Comparison of ENCODE assay signal across 9 mouse cellular contexts in the genomic region with DNA sequence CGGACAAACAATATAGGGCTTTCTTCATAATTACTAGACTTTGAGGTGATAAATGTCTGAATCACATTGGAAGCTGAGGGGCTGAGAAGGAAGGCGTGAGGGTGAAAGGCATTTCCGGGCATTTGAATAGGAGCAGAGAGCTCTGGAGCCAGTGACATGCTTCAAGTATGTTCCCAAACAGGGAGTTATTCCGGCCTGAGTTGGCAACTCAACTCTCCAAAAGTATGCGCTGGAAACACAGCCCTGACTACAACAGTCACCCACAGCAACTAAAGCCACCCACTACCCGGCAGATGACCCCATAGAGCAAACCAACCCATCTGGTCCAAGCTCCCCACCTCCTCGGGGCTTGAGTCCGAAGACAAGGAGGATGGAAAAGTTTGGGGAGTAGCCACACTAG. TPM values are rescaled to one million over a fixed set of nuclear protein-coding genes. Genes with fewer than 3 reads are reported as not detected.
DNase-seq lines count a peak whose midpoint lies in the region; ATAC-seq and TF ChIP-seq lines count a peak whose summit lies in the region.
"Had no signal": no experiment of that assay in that cellular context is flagged by ENCODE, and none has a peak within 500 bp of the region (broad histone marks: within the 10 kb centered on the region; RNA-seq: fewer than 3 reads in every experiment).

No protein-coding gene starts in this region.

- H3K4me2 ChIP-seq in lung, embryonic 15.5 days, result peak overlapping the region; percentile 75
- peak overlapping the region; percentile 79 for H3K4me2 ChIP-seq in heart, embryonic 15.5 days
- peak overlapping the region; percentile 47 for H3K4me2 ChIP-seq in liver, embryonic 12.5 days

- 0 out of 2 replicates have a peak, but pooled peaks have one; percentile 42 for ATAC-seq in lung, embryonic 15.5 days (ENCODE audit: borderline replicate concordance, extremely low read depth, low FRiP score, low TSS enrichment)
- ATAC-seq in heart, embryonic 15.5 days (replicated peaks; ENCODE audit: insufficient number of reproducible peaks, insufficient read depth, low FRiP score, low read depth), result 0 out of 2 replicates have a peak, but pooled peaks have one; percentile 35
- ATAC-seq in liver, embryonic 12.5 days, result no peak

- H3K9ac ChIP-seq in lung, embryonic 15.5 days, result no peak overlapping the region
- H3K9ac ChIP-seq in heart, embryonic 15.5 days, result peak overlapping the region; percentile 21; the same call in 1 of the 2 replicates
- H3K9ac ChIP-seq in liver, embryonic 12.5 days, result no peak overlapping the region

- no peak for TF ChIP-seq POLR2A in lung, adult 2 months (IDR thresholded peaks at IDR 0.05; ENCODE audit: borderline replicate concordance, extremely low read depth, low read depth, low read length)
- TF ChIP-seq POLR2A in small intestine, adult 2 months (IDR thresholded peaks at IDR 0.05; ENCODE audit: low read depth, low read length), result no peak

- no peak overlapping the region for H3K27ac ChIP-seq in lung, embryonic 15.5 days
- no peak overlapping the region; the same call in 1 of the 2 replicates for H3K27ac ChIP-seq in heart, embryonic 15.5 days
- no peak overlapping the region for H3K27ac ChIP-seq in liver, embryonic 12.5 days
- H3K27ac ChIP-seq in small intestine, adult 2 months (ENCODE audit: insufficient read depth, low read depth, low read length), result peak overlapping the region; percentile 75

- DNase-seq in lung, adult 2 months, result no peak
- DNase-seq in right cerebral cortex, postnatal 36 days (ENCODE audit: low spot score in 2 of 2), result no peak
- DNase-seq in left cerebral cortex, postnatal 4 days, result no peak
- DNase-seq in B cell, adult 2 months, result no peak

- intact Hi-C loops in left cerebral cortex, postnatal 4 days (cut with DNase I), result no loop called here

- peaks cover 18% of the 10 kb centered on the region for H3K27me3 ChIP-seq in lung, embryonic 15.5 days
- peaks cover 8% of the 10 kb centered on the region; the same call in 1 of the 2 replicates for H3K27me3 ChIP-seq in heart, embryonic 15.5 days
- H3K27me3 ChIP-seq in liver, embryonic 12.5 days (replicated peaks), result peaks cover 23% of the 10 kb centered on the region
- H3K27me3 ChIP-seq in small intestine, adult 2 months (ENCODE audit: control insufficient read depth, insufficient read depth, low read length), result no peaks in the 10 kb centered on the region

- H3K36me3 ChIP-seq in lung, embryonic 15.5 days, result no peaks in the 10 kb centered on the region
- H3K36me3 ChIP-seq in heart, embryonic 15.5 days, result no peaks in the 10 kb centered on the region
- H3K36me3 ChIP-seq in liver, embryonic 12.5 days, result no peaks in the 10 kb centered on the region
- H3K36me3 ChIP-seq in small intestine, adult 2 months (ENCODE audit: control insufficient read depth, insufficient read depth, low read length), result no peaks in the 10 kb centered on the region

- 10% methylated on average over 8 of the region's 8 CpGs for WGBS in lung, embryonic 15.5 days
- WGBS in lung, adult 2 months, result 11% methylated on average over 8 of the region's 8 CpGs
- WGBS in heart, embryonic 15.5 days, result 25% methylated on average over 8 of the region's 8 CpGs
- 26% methylated on average over 8 of the region's 8 CpGs for WGBS in liver, embryonic 12.5 days (ENCODE audit: insufficient replicate concordance)
- WGBS in small intestine, adult 2 months, result 49% methylated on average over 8 of the region's 8 CpGs

- H3K4me3 ChIP-seq in lung, embryonic 15.5 days, result peak overlapping the region; percentile 39
- no peak overlapping the region for H3K4me3 ChIP-seq in lung, adult 2 months (replicated peaks; ENCODE audit: extremely low read depth, low read depth, low read length)
- H3K4me3 ChIP-seq in heart, embryonic 15.5 days, result peak overlapping the region; percentile 48
- H3K4me3 ChIP-seq in liver, embryonic 12.5 days, result peak overlapping the region; percentile 32; the same call in 1 of the 2 replicates
- H3K4me3 ChIP-seq in small intestine, adult 2 months (ENCODE audit: low read depth, low read length), result peak overlapping the region; percentile 68

- no peak for TF ChIP-seq CTCF in lung, adult 2 months (IDR thresholded peaks at IDR 0.05; ENCODE audit: insufficient read depth, low read length)
- TF ChIP-seq CTCF in small intestine, adult 2 months (IDR thresholded peaks at IDR 0.05; ENCODE audit: extremely low read depth, insufficient read length, insufficient replicate concordance, low read depth, low read length), result no peak

- H3K4me1 ChIP-seq in lung, embryonic 15.5 days, result peaks cover 14% of the 10 kb centered on the region
- H3K4me1 ChIP-seq in lung, adult 2 months (ENCODE audit: control insufficient read depth, insufficient read depth, low read length), result no peaks in the 10 kb centered on the region
- H3K4me1 ChIP-seq in heart, embryonic 15.5 days (replicated peaks), result 0 out of 2 replicates have a peak, but pooled peaks cover 6% of the 10 kb centered on the region
- H3K4me1 ChIP-seq in liver, embryonic 12.5 days, result no peaks in the 10 kb centered on the region
- peaks cover 10% of the 10 kb centered on the region for H3K4me1 ChIP-seq in small intestine, adult 2 months (ENCODE audit: control insufficient read depth, insufficient read depth, insufficient read length, low read length)

- H3K9me3 ChIP-seq in lung, embryonic 15.5 days, result no peaks in the 10 kb centered on the region
- no peaks in the 10 kb centered on the region for H3K9me3 ChIP-seq in heart, embryonic 15.5 days (replicated peaks)
- H3K9me3 ChIP-seq in liver, embryonic 12.5 days (replicated peaks), result no peaks in the 10 kb centered on the region

RNA-seq across cellular contexts. Expression of a gene that starts 0.4 kb away (rescaled TPM):
- polyA plus RNA-seq in lung, embryonic 15.5 days (2015; fragmentation: Nextera tagmentation; extraction: Ambion mirVana), result 0.35 and 0.41 TPM in 2 replicates
- 0.02 and 1.2 TPM in 2 replicates for polyA plus RNA-seq in lung, adult 2 months (2012; rRNA removed)
- 0.08 and 0.09 TPM in 2 replicates for polyA plus RNA-seq in heart, embryonic 15.5 days (2015; fragmentation: Nextera tagmentation; extraction: Ambion mirVana)
- 0.08 and 0.14 TPM in 2 replicates for polyA plus RNA-seq in liver, embryonic 12.5 days (2016; fragmentation: Nextera tagmentation; extraction: Ambion mirVana)
- 0.90 and 1.8 TPM in 2 replicates for polyA plus RNA-seq in small intestine, adult 2 months (2012; rRNA removed)
- not detected for total RNA-seq in left cerebral cortex, postnatal 4 days (2021)

RNA-seq across cellular contexts. Expression of a gene that starts 46.8 kb away (rescaled TPM):
- polyA plus RNA-seq in lung, embryonic 15.5 days (2015; fragmentation: Nextera tagmentation; extraction: Ambion mirVana), result 0.16 TPM in 1 of 2 replicates, not detected in the other
- polyA plus RNA-seq in lung, adult 2 months (2012; rRNA removed), result not detected in 2 replicates
- polyA plus RNA-seq in heart, embryonic 15.5 days (2015; fragmentation: Nextera tagmentation; extraction: Ambion mirVana), result 0.14 and 0.15 TPM in 2 replicates
- 0.07 TPM in 1 of 2 replicates, not detected in the other for polyA plus RNA-seq in liver, embryonic 12.5 days (2016; fragmentation: Nextera tagmentation; extraction: Ambion mirVana)
- not detected in 2 replicates for polyA plus RNA-seq in small intestine, adult 2 months (2012; rRNA removed)
- under 1 TPM in 1 of 2 experiments, not detected in 1; 0.48 TPM for total RNA-seq in left cerebral cortex, postnatal 4 days (2021)
- total RNA-seq: ES-E14 had no signal
